Mouse (Mus musculus): ENCODE results near the gene Chil4.
"Not testable (repeated sequence)": the region's sequence is repeated elsewhere in the genome, so short reads cannot be mapped to it uniquely, and the experiment has no call there.

DNA sequence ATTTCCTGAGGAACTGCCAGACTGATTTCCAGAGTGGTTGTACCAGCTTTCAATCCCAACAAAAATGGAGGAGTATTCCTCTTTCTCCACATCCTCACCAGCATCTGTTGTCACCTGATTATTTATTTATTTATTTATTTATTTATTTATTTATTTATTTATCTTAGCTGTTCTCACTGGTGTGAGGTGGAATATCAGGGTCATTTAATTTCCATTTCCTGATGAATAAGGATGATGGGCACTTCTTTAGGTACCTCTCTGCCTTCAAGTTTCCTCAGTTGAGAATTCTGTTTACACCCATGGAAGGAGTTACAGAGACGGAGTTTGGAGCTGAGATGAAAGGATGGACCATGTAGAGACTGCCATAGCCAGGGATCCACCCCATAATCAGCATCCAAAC lies 20.9 kb upstream of the Chil4 start:
- not testable (repeated sequence) for TF ChIP-seq CTCF (IDR thresholded peaks at IDR 0.05; ENCODE audit: borderline replicate concordance, control insufficient read depth, extremely low read depth, insufficient read depth, low read length, poor library complexity); POLR2A (IDR thresholded peaks at IDR 0.05; ENCODE audit: control insufficient read depth, extremely low read depth, insufficient read depth, low read length, poor library complexity)
